Mouse (Mus musculus): ENCODE measurements around the gene Cyp4a31. TPM values are rescaled to one million over a fixed set of nuclear protein-coding genes. Genes with fewer than 3 reads are reported as not detected.
"Not testable (repeated sequence)": the region's sequence is repeated elsewhere in the genome, so short reads cannot be mapped to it uniquely, and the experiment has no call there.

Cyp4a31 gene
- polyA plus RNA-seq, 1 experiment = 0.28 TPM

DNA sequence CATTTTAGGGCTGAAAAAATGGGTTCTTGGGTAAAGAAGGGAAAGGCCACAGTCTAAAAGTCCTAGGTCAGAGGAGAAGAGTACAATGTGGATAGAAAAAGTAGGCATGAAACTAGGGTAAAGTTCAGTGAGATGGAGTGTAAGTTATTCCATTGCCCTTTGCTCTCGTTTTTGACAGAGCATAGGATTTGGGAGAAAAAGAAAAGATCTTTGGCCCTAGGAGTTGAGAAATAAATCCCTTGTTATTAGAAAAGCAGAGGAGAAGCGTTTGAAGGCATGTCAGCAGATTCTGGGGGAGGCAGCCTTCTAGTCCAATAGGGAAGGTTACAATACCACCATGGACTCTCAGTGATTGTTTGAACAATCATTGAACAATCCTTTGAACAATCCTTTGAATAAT lies 7.9 kb upstream of the Cyp4a31 start:
- Histone ChIP-seq H3K27ac (ENCODE audit: control insufficient read depth, insufficient read depth, low read depth, low read length) (no peak overlapping the region), H3K4me1 (ENCODE audit: control insufficient read depth, insufficient read depth, low read length) (no peaks in the 10 kb centered on the region), H3K27me3 (ENCODE audit: control insufficient read depth, insufficient read depth, low read length) (no peaks in the 10 kb centered on the region), H3K4me3 (ENCODE audit: control insufficient read depth, low read depth, low read length) (no peak overlapping the region), H3K36me3 (ENCODE audit: control insufficient read depth, insufficient read depth, low read length) (no peaks in the 10 kb centered on the region)
- TF ChIP-seq CTCF (IDR thresholded peaks at IDR 0.05; ENCODE audit: control insufficient read depth, insufficient read depth, insufficient replicate concordance, low read depth, low read length) (no peak), POLR2A (IDR thresholded peaks at IDR 0.05; ENCODE audit: control insufficient read depth, low read depth, low read length) (no peak)

GRCm38 (mm10) chr4:115557861-115558561 lies 5.4 kb upstream of the Cyp4a31 start:
- TF ChIP-seq POLR2A (IDR thresholded peaks at IDR 0.05; ENCODE audit: control insufficient read depth, low read depth, low read length) = no peak
- TF ChIP-seq CTCF (IDR thresholded peaks at IDR 0.05; ENCODE audit: control insufficient read depth, insufficient read depth, insufficient replicate concordance, low read depth, low read length) = no peak
- H3K4me1 ChIP-seq (ENCODE audit: control insufficient read depth, insufficient read depth, low read length) = no peaks in the 10 kb centered on the region
- no peaks in the 10 kb centered on the region for H3K27me3 ChIP-seq (ENCODE audit: control insufficient read depth, insufficient read depth, low read length)
- no peak overlapping the region for H3K27ac ChIP-seq (ENCODE audit: control insufficient read depth, insufficient read depth, low read depth, low read length)
- H3K36me3 ChIP-seq (ENCODE audit: control insufficient read depth, insufficient read depth, low read length) = no peaks in the 10 kb centered on the region
- no peak overlapping the region for H3K4me3 ChIP-seq (ENCODE audit: control insufficient read depth, low read depth, low read length)

GRCm38 (mm10) chr4:115561236-115561635 lies 2.2 kb upstream of the Cyp4a31 start:
- not testable (repeated sequence) for H3K36me3 ChIP-seq (ENCODE audit: control insufficient read depth, insufficient read depth, low read length); H3K27ac ChIP-seq (ENCODE audit: control insufficient read depth, insufficient read depth, low read depth, low read length); H3K27me3 ChIP-seq (ENCODE audit: control insufficient read depth, insufficient read depth, low read length); H3K4me1 ChIP-seq (ENCODE audit: control insufficient read depth, insufficient read depth, low read length); H3K4me3 ChIP-seq (ENCODE audit: control insufficient read depth, low read depth, low read length)

- H3K27me3 ChIP-seq (ENCODE audit: control insufficient read depth, insufficient read depth, low read length); H3K4me1 ChIP-seq (ENCODE audit: control insufficient read depth, insufficient read depth, low read length); H3K27ac ChIP-seq (ENCODE audit: control insufficient read depth, insufficient read depth, low read depth, low read length); H3K4me3 ChIP-seq (ENCODE audit: control insufficient read depth, low read depth, low read length); H3K36me3 ChIP-seq (ENCODE audit: control insufficient read depth, insufficient read depth, low read length): not testable (repeated sequence)
Measured at GRCm38 (mm10) chr4:115564469-115565225, 1.2 kb downstream of the Cyp4a31 start.

DNA sequence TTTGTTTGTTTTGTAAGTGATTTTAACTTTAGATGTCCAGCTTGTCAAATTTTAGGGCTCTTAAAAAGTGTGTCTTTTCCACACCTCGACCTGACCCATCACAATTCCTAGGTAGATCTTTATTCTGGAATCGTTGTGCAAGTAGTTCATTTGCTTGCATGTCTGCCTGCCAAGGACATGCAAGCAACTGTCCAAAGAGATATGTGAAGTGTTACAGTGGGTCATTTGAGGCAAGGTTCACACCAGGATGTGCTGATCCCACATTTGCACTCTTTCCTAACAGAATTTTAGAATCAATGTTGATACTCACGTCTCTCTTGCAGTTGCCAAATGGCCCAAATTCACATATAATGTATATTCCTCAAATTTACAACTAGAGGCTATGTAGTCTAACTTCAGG lies 11.8 kb downstream of the Cyp4a31 start:
- Histone ChIP-seq H3K27ac (ENCODE audit: control insufficient read depth, insufficient read depth, low read depth, low read length) (no peak overlapping the region), H3K27me3 (ENCODE audit: control insufficient read depth, insufficient read depth, low read length) (no peaks in the 10 kb centered on the region), H3K4me1 (ENCODE audit: control insufficient read depth, insufficient read depth, low read length) (no peaks in the 10 kb centered on the region), H3K4me3 (ENCODE audit: control insufficient read depth, low read depth, low read length) (no peak overlapping the region), H3K36me3 (ENCODE audit: control insufficient read depth, insufficient read depth, low read length) (no peaks in the 10 kb centered on the region)
- TF ChIP-seq POLR2A (IDR thresholded peaks at IDR 0.05; ENCODE audit: control insufficient read depth, low read depth, low read length) = no peak
- TF ChIP-seq CTCF (IDR thresholded peaks at IDR 0.05; ENCODE audit: control insufficient read depth, insufficient read depth, insufficient replicate concordance, low read depth, low read length) = no peak

GRCm38 (mm10) chr4:115575776-115576175 lies 12.3 kb downstream of the Cyp4a31 start:
- no peak overlapping the region for H3K27ac ChIP-seq (ENCODE audit: control insufficient read depth, insufficient read depth, low read depth, low read length)
- H3K4me3 ChIP-seq (ENCODE audit: control insufficient read depth, low read depth, low read length) = no peak overlapping the region
- TF ChIP-seq CTCF (IDR thresholded peaks at IDR 0.05; ENCODE audit: control insufficient read depth, insufficient read depth, insufficient replicate concordance, low read depth, low read length) (no peak), POLR2A (IDR thresholded peaks at IDR 0.05; ENCODE audit: control insufficient read depth, low read depth, low read length) (no peak)
- no peaks in the 10 kb centered on the region for H3K27me3 ChIP-seq (ENCODE audit: control insufficient read depth, insufficient read depth, low read length)
- no peaks in the 10 kb centered on the region for H3K4me1 ChIP-seq (ENCODE audit: control insufficient read depth, insufficient read depth, low read length)
- no peaks in the 10 kb centered on the region for H3K36me3 ChIP-seq (ENCODE audit: control insufficient read depth, insufficient read depth, low read length)

DNA sequence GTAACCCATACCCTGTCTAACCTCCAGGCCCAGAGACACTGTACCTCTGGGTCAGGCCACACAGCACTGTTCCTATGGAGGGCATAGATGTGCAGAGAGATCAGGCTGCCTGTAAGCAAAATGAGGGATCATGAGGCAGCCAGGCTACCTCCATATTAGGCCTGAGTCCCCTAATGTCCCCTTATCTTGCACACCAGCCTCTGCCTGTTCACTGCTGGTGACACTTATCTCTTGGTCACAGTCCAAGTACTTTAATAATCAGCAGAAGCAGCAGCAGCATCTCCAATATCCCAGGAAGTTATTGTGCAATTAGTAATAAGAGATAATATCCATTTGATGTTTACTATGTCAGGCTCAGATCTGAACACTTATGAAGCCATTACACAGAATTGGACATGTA lies 19.6 kb downstream of the Cyp4a31 start:
- H3K4me3 ChIP-seq (ENCODE audit: control insufficient read depth, low read depth, low read length) = no peak overlapping the region
- no peaks in the 10 kb centered on the region for H3K36me3 ChIP-seq (ENCODE audit: control insufficient read depth, insufficient read depth, low read length)
- H3K4me1 ChIP-seq (ENCODE audit: control insufficient read depth, insufficient read depth, low read length) = no peaks in the 10 kb centered on the region
- H3K27ac ChIP-seq (ENCODE audit: control insufficient read depth, insufficient read depth, low read depth, low read length) = no peak overlapping the region
- TF ChIP-seq POLR2A (IDR thresholded peaks at IDR 0.05; ENCODE audit: control insufficient read depth, low read depth, low read length) (no peak), CTCF (IDR thresholded peaks at IDR 0.05; ENCODE audit: control insufficient read depth, insufficient read depth, insufficient replicate concordance, low read depth, low read length) (no peak)
- H3K27me3 ChIP-seq (ENCODE audit: control insufficient read depth, insufficient read depth, low read length) = no peaks in the 10 kb centered on the region
